Mouse (Mus musculus) layer of hippocampus, adult 2 months (tissue): ENCODE data around the gene Ifna7. TPM values are rescaled to one million over a fixed set of nuclear protein-coding genes. Genes with fewer than 3 reads are reported as not detected.
"Not testable (repeated sequence)": the region's sequence is repeated elsewhere in the genome, so short reads cannot be mapped to it uniquely, and the experiment has no call there.

Experiments used
- DNase-seq, 2 experiments: peaks; one replicate each; pipeline ENCODE4 v3.0.0; 2022; ENCODE audit warnings: low spot score in 2 of 2
- H3K27ac ChIP-seq: fragments of 200-600 bp; 2 replicates; pipeline ENCODE4 v1.8.1; 2022
- H3K4me3 ChIP-seq: fragments of 200-600 bp; 2 replicates; pipeline ENCODE4 v1.8.1; 2022; ENCODE audit warnings: mild to moderate bottlenecking
- CTCF ChIP-seq: fragments of 200-600 bp; conservative IDR thresholded peaks from 2 replicates; pipeline ENCODE4 v1.8.1; 2022; ENCODE audit warnings: antibody characterized with exemption, mild to moderate bottlenecking, moderate library complexity
- total RNA-seq, 2 experiments: library from RNA; stranded (reverse); gene quantifications; 2 replicates each; pipeline ENCODE4 v1.2.3; 2021

Ifna7 gene
- total RNA-seq, 2 experiments from 2014 or later = not detected

DNA sequence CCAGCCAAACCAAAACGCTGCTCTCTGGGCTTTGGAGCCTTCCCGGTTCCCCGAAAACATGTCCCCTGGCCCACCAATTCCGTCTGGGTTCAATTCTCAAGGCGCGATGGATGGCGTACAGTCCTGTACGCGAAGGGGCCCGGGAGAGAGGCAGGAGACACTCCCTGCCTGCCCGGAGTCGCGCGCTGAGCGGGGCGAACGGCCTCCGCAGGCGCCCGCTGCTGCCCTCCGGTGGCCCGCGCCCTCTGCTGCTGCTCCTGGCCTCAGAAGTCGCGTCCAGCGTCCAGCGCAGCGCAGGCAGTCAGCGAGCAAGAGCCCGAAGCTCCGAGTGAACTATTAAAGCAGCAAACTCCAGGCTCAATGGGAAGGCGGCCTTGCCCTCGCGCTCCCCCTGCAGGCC is 10.3 kb upstream of the Ifna7 start:
- TF ChIP-seq CTCF = peak; percentile 21
- DNase-seq, H3K27ac ChIP-seq, H3K4me3 ChIP-seq: not testable (repeated sequence)

DNA sequence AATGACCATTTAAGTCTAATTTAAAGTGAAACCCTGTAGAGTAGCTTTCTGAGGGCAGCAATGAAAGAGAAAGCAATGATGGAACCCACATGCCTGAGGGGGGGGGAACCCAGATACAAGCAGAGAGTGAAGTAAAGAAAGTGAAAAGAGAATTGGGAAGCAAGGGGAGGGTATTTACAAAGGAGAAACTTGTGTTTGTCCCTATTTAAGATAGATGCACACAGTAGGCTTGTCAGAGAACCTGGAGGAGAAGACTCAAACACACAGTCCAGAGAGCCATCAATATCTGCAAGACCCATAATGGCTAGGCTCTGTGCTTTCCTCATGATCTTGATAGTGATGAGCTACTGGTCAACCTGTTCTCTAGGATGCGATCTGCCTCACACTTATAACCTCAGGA is 3.6 kb downstream of the Ifna7 start, which contains the start of gene Ifna11:
Gene Ifna11, plus strand, starts transcription at position 301 of the 400 bp plus-strand sequence.
- DNase-seq = no peak
- Histone ChIP-seq H3K4me3 (no peak within 1 kb of the TSS), H3K27ac (no peak within 1 kb of the TSS)
- TF ChIP-seq CTCF = no peak

DNA sequence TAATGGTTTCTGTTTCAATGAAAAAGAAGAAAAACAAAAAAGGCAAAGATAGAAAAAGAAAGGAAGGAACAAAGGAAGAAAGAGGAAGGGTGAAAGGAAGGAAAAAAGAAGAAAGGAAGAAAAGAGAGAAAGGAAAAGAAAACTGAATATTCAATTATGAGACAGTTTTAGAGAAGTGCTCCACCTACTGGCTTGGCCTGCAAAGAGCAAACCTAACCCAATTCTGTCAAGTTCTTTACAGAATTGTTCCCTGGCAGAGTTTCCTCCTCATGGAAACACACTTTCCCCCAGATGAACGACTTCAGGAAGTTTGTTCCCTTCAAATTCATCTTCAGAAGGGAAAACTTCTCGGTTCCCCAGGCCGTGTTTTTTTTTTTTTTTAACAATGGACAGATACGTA is 7.0 kb downstream of the Ifna7 start:
- Histone ChIP-seq H3K4me3 (no peak overlapping the region), H3K27ac (no peak overlapping the region)
- TF ChIP-seq CTCF = peak; percentile 82
- peak in 1 of 2 experiments; percentile 21 for DNase-seq

DNA sequence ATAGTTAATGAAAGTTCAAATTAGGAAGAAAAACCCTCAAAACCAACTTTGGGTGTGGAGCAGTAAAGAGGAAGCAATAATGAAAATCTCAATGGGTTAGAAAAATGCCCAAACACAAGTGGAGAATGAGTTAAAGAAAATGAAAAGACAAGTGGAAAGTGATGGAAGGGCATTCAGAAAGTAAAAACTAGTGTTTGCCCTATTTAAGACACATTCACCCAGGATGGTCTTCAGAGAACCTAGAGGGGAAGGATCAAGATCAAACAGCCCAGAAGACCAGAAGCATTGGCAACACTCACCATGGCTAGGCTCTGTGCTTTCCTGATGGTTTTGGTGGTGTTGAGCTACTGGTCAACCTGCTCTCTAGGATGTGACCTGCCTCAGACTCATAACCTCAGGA is 11.1 kb downstream of the Ifna7 start, which contains the start of gene Ifna6:
Gene Ifna6, plus strand, starts transcription at position 301 of the 400 bp plus-strand sequence.
- not testable (repeated sequence) for DNase-seq, H3K4me3 ChIP-seq, H3K27ac ChIP-seq

DNA sequence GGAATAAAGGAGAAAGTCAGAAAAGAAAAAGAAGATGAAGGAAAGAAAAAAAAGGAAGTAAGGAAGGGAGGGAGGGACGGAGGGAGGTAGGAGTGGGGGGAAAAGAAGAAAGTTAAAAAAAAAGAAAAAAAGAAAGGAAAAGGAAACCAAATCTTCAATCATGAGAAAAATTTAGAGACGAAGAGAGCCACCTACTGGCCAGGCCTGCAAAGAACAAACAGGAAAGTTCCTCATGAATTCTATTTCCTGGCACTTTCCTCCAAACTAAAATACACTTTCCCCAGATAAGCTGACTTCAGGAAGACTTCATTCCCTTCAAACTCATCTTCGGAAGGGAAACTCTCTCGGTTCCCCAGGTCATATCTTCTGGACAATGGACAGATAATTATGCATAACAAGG is 14.5 kb downstream of the Ifna7 start:
- DNase-seq = peak in 1 of 2 experiments; percentile 49
- TF ChIP-seq CTCF = peak; percentile 86
- Histone ChIP-seq H3K27ac (no peak overlapping the region), H3K4me3 (no peak overlapping the region)

DNA sequence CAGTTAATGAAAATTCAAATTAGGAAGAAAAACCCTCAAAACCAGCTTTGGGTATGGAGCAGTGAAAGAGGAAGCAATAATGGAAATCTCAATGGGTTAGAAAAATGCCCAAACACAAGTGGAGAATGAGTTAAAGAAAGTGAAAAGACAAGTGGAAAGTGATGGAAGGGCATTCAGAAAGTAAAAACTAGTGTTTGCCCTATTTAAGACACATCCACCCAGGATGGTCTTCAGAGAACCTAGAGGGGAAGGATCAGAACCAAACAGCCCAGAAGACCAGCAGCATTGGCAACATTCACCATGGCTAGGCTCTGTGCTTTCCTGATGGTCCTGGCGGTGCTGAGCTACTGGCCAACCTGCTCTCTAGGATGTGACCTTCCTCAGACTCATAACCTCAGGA is 19.2 kb downstream of the Ifna7 start, which contains the start of gene Ifna5:
Gene Ifna5, plus strand, starts transcription at position 301 of the 400 bp plus-strand sequence.
- not testable (repeated sequence) for DNase-seq, H3K27ac ChIP-seq, H3K4me3 ChIP-seq

DNA sequence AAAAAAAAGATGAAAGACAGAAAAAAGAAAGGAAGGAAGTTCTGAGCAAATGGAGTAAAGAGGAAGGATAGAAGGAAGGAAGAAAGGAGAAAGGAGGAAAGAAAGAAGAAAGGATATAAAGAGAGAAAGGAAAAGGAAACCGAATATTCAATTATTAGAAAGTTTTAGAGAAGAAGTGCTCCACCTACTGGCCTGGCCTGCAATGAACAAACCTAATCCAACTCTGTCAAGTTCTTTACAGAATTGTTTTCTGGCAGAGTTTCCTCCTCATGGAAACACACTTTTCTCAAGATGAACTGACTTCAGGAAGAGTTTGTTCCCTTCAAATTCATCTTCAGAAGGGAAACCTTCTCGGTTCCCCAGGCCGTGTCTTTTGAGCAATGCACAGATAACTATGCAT is 22.8 kb downstream of the Ifna7 start:
- peak in 1 of 2 experiments; percentile 23 for DNase-seq
- Histone ChIP-seq H3K27ac (no peak overlapping the region), H3K4me3 (no peak overlapping the region)
- peak; percentile 87 for TF ChIP-seq CTCF

DNA sequence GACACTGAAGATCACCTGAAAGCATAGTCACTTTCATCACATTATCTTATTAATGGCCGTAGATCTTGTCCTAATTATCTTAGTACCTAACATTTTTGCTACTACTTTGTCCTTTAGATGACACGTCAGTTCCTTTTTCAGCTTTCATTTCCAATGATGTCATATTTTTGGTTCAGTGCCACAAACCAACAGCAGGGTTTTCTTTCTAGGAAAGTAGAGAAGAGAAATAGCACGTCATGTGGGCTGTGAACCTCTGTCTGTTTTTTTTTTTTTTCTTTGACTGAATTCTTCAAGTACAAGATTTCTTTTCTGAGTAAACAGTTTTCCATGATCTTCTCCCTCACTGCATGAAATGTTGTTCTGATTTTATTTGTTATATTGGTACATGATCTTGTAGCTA is 24.0 kb downstream of the Ifna7 start:
- no peak for DNase-seq
- Histone ChIP-seq H3K4me3 (no peak overlapping the region), H3K27ac (no peak overlapping the region)
- TF ChIP-seq CTCF = no peak

DNA sequence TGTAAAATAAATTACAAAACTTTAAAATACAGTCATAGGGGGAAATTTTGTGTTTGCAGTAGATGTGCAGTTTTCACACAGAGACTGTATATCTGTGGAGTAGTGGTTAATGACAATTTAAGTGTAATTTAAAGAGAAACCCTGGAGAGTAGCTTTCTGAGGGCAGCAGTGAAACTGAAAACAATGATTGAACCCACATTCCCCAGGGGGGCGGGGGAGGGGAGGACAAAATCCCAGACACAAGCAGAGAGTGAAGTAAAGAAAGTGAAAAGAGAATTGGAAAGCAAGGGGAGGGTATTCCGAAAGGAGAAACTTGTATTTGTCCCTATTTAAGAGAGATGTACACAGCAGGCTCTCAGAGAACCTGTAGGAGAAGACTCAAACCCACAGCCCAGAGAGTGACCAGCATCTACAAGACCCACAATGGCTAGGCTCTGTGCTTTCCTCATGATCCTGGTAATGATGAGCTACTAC is 25.4 kb downstream of the Ifna7 start, which contains the start of gene Ifna4:
Gene Ifna4, plus strand, starts transcription at position 424 of the 474 bp plus-strand sequence.
- TF ChIP-seq CTCF = no peak
- H3K4me3 ChIP-seq = no peak within 1 kb of the TSS
- DNase-seq = no peak
- H3K27ac ChIP-seq = no peak within 1 kb of the TSS

DNA sequence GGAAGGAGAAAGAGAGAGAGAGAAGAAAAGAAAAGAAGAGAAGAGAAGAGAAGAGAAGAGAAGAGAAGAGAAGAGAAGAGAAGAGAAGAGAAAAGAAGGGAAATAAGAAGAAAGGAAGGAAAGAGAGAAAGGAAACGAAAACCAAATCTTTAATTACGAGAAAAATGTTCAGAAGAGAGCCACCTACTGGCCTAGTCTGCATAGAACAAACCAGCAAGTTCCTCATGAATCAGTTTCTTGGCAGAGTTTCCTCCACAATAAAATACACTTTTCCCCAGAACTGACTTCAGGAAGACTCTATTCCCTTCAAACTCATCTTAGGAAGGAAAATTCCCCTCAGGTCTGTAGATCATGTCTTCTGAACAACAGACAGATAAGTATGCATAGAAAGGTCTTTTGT is 29.3 kb downstream of the Ifna7 start:
- TF ChIP-seq CTCF = peak; percentile 72
- Histone ChIP-seq H3K27ac (no peak overlapping the region), H3K4me3 (no peak overlapping the region)
- no peak for DNase-seq

DNA sequence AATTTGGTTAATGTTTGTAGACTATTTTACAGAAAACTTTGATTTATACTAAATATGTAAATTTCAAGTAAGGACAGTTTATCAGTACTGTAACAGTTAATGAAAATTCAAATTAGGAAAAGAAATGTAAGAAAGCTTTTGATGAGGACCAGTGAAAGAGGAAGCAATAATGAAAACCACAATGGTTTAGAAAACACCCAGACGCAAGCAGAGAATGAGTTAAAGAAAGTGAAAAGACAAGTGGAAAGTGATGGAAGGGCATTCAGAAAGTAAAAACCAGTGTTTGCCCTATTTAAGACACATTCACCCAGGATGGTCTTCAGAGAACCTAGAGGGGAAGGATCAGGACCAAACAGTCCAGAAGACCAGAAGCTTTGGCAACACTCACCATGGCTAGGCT is 33.7 kb downstream of the Ifna7 start, which contains the start of gene Ifna1:
Gene Ifna1, plus strand, starts transcription at position 390 of the 400 bp plus-strand sequence.
- H3K27ac ChIP-seq = no peak within 1 kb of the TSS
- no peak within 1 kb of the TSS for H3K4me3 ChIP-seq
- DNase-seq = no peak
- TF ChIP-seq CTCF = no peak

DNA sequence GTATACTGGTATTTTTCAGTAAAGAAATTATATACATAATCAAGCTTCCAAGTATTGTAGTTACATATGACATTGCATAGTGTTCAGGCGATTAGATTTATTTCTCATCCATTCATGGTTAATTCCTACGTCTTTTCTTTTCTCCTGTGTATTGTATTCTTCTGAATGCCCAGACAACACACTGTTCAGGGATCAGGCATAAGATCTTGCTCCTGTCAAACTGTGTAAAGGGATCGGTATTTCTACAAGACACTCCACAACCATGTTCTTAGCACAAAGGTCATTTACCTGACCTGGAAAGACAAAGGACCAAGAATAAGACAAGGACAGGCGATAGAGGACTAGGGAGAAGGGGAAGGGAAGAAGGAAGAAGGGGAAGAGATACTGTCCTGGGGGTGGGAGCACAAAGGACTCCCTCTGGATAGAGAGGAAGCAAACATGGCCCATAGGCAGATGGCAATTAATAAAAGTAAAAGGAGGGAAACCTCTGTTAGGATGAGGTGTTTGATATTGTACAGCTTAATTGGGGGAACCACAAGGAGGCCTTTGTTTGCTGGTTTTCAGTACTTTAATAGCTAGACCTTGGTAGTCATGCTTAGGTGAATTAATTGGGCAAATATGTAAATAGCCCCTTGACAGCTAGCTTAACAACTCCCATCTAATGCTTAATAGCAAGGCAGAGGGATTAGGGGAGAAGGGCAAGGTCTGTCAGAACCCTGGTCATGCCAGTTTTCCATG is 35.2 kb downstream of the Ifna7 start:
- H3K27ac ChIP-seq = no peak overlapping the region
- no peak for TF ChIP-seq CTCF
- H3K4me3 ChIP-seq = no peak overlapping the region
- DNase-seq = no peak

DNA sequence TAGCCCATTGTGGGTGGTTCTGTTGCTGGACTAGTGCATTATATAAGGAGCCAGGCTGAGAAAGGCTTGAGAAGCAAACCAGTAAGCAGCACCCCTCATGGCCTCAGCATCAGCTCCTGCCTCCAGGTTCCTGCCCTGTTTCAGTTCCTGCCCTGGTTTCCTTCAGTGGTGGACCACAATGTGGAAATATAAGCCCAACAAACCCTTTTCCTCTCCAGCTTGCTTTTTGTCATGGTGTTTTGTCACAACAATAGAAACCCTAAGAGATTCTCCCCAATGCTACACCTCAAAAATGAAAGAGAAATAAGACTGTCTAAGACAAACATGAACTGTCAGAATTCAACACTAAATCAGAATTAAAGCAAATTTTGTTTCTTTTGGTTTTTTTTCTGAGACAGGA is 43.2 kb downstream of the Ifna7 start:
- TF ChIP-seq CTCF = no peak
- Histone ChIP-seq H3K27ac (no peak overlapping the region), H3K4me3 (no peak overlapping the region)
- DNase-seq = no peak

DNA sequence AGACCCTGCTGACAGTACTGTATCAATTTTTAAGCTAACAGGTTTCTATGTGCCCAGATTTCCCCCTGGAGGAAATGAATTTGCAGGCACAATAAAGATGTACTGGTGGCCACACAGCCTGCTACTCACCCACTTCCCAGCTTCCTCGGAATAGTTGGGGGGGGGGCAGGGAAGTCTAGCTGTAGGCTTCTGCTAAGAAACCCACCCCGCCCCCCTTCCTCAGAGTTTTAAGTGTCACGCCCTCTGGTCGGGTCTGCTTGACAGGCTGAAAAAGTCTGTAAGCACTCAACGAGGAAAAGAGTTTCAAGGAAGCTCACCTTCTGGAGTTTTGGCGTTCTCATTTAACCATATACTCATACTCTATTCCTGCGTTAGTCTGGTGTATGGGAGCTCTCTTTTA is 47.3 kb downstream of the Ifna7 start:
- no peak overlapping the region for H3K4me3 ChIP-seq
- H3K27ac ChIP-seq = no peak overlapping the region
- no peak for DNase-seq
- TF ChIP-seq CTCF = no peak
